Mouse (Mus musculus) G1E (cell line): ENCODE measurements around the gene 1700016D06Rik.

Experiments
- CTCF ChIP-seq: IDR thresholded peaks from 2 replicates; pipeline ENCODE4 v1.5.1; 2012; ENCODE audit warnings: low read depth, low read length, inconsistent platforms, mixed read lengths
- GATA1 ChIP-seq: IDR thresholded peaks from 2 replicates; pipeline ENCODE4 v1.6.1; 2012; ENCODE audit warnings: borderline replicate concordance, low read length, inconsistent platforms, mixed read lengths
- GATA2 ChIP-seq: IDR thresholded peaks from 2 replicates; pipeline ENCODE4 v1.6.1; 2012; ENCODE audit warnings: low read depth, low read length, inconsistent platforms, borderline replicate concordance
- POLR2AphosphoS5 ChIP-seq: IDR thresholded peaks from 2 replicates; pipeline ENCODE4 v1.6.1; 2012; ENCODE audit warnings: low read depth, low read length, inconsistent platforms; ENCODE audit not compliant: insufficient replicate concordance

- no peak for TF ChIP-seq CTCF
- no peak for TF ChIP-seq GATA2
- no peak for TF ChIP-seq POLR2AphosphoS5
- TF ChIP-seq GATA1 = no peak
Measured at GRCm38 (mm10) chr8:11710415-11710814, 9.6 kb upstream of the 1700016D06Rik start.
